Mouse (Mus musculus): ENCODE results near the gene Tmub2.

Tmub2 gene

DNA sequence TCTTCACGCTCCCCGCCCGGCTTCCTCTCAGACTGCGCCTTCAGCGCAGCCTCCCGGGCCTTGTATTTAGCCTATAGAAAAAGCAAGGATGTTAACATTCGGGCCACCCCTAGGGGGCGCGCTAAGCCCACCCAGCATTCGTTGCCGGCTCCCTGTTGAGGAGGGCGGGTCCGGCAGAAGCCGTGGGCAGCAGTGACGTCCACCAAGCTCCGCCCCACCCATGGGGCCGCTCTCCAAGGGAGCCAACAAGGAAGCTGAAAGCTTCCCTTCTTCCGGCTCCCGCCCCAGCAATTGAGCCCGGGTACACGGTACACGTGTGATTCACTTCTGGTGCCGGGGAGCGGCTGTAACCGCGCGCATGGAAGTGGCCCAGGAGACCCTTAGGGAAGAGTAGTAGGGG is 24.2 kb downstream of the Tmub2 start:
- peak; percentile 99 for DNase-seq

DNA sequence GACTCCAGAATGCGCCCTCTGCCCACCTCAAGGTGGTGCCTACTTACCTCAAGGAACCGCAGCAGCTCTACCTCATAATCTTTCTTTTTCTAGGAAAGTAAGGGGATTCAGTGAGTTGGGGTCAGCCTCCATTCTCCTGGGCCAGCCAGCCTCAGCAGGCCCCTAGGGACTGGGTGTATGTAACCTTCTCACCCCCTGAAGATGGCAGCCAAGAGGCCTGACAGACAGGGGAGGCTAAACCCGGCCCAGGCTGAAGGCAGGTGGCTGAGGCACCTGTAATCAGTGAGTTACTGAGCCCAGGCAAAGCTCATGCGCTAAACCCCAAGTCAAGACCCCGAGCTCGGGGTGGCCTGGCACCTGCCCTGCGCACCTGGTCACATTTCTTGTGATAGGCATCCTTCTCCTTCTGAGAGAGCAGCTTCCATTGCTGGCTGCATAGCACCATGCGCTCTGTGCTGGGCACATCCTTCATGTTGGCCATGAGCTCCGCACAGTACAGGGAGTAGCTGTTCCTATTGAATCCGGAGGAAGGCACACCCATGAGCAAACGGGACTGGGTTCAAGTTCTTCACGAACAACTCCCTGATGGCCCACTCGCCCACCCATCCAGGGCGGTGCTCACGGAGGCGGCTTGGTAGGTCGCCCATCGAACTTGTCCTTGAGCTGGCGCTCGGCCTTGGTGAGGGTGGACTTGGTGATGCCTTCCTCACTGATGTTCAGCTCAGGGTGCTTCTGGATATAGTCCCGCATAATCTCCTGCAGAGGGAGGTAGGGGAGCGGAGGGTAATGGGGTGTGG is 25.3 kb downstream of the Tmub2 start:
- DNase-seq = no peak

DNA sequence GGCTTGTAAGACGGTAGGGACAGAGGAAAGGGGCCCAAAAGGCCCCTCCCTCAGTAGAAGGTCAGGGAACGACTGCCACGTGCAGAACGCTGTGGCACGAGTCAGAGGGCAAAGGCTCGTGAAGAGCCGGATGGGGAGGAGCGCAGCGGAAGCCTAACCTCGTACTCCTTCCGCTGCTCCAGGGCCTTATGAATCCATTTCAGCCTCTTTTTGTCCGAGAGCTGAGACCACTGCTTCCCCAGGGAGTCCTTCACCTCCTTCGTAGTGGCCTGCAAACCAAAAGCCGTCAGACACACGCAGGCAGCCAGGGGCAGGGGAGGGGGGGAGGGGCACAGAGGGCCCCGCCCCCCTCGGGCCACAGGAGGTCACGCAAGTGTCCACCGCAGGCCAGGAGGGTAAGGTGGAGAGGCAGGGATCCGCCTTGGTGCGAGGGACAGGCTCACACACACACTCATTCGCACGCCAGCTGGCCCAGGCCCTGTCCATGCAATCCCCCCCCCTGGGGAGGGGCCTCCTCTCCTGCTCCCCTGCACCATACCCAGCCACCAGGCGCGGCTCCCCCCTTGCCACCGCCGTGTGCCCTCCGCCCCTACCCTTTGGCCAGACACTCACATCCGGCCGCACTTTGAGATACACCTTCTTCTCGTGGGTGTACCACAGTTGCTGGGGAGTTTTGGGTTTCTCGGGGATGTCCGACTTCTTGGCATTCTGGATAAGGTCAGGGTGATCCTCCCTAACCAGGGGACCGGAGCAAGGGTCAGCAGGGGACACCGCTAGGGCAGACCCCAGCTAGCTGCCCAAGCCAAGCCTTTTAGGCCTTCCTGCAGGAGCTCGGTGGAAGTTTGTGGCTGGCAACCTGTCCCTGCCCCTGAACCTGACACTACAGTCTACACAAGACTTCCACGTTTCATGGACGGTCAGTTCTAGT is 26.3 kb downstream of the Tmub2 start:
- DNase-seq = no peak

DNA sequence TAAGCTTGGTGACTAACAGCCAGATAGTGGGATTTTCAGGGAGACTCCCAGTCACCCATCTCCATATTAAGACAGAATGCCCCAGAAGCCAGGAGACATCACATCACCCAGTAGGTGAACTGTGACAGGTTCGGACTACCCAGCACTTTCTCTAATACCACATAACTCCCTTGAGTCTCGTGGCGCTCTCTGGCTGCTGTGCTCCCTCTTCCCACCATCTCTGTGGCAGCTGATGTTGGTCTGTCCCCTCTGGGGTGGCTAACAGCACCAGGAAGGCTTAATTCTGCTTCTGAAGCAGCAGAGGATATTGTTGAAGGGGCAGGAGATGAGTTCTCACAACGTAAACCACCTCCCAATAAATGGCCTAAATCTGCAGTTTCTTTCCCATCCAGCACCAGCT is 27.2 kb downstream of the Tmub2 start:
- no peak for DNase-seq

DNA sequence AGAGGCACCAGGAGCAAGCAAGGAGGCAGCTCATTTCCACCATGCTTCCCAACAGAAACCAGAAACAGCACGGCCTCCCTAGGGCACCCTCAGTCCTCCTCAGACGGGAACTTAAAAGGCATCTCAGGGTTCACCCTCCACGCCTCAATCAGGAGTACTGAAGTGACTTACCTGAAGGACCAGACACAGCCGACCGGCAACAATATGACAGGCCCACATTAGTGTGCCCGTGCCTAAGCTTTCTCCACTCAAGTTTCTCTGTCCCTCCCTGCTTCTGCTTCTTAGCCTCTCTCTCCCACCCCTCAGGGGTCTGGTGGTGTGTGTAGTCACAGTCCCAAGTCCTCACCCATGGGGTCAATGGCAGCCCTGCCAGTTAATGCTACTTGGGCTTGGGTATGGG is 27.9 kb downstream of the Tmub2 start:
- DNase-seq = no peak

DNA sequence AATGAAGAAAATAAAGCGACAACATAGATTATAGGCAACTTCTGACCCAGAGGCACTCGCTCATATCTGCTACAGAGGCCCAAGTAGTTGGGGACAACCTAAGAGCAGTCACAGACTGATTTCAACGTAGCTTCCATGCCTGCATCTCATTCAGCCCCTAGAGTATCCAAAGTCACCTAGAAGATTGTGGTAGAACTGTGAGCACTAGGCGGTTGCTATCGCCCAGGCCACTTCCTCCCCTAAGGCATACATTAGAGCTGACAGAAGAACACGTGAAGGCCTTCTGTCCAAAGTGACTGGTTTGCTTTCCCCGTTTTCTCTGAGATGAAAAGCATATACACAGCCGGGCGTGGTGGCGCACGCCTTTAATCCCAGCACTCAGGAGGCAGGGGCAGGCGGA is 29.6 kb downstream of the Tmub2 start:
- no peak for DNase-seq

DNA sequence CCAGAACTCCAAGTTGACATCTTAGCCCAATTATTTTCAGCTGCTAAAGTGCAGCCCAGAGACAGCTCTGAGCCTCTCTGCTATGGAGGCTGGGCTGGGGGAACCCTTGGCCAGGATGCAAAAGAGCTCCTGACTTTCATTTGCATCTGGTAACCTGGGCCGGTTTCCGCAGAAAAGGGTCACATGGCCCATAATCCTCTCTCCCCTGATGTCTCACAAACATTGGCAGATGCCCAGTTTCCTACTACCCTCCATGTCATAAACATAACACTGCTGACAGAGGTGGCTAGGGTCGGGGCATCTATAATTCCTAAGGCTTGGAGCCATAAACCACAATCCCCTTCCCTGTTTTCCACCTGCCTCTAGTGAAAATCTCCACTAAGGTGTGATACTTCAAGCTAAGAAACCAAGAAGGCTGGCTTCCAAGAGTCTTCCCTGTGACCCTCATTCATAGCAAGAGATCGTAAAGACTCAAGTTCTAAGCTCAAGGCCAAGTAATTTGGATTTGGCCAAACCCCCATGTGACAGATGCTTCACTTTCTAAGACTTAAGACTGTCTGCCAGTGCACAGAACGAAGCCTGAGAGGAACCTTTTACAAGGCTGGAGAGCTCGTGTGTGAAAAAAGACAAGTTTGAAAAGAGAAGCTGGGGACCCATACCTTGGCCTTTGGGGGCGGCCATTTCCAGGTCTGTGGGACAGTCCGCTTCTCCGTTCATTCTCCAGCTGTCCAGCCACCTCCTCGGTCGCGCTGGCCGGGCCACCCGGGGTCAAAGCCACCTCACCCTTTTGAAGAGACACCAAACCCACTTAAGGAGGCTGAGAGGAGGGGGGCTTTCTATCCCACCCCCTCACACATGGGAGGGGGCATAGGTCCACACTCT is 31.2 kb downstream of the Tmub2 start:
- no peak for DNase-seq

DNA sequence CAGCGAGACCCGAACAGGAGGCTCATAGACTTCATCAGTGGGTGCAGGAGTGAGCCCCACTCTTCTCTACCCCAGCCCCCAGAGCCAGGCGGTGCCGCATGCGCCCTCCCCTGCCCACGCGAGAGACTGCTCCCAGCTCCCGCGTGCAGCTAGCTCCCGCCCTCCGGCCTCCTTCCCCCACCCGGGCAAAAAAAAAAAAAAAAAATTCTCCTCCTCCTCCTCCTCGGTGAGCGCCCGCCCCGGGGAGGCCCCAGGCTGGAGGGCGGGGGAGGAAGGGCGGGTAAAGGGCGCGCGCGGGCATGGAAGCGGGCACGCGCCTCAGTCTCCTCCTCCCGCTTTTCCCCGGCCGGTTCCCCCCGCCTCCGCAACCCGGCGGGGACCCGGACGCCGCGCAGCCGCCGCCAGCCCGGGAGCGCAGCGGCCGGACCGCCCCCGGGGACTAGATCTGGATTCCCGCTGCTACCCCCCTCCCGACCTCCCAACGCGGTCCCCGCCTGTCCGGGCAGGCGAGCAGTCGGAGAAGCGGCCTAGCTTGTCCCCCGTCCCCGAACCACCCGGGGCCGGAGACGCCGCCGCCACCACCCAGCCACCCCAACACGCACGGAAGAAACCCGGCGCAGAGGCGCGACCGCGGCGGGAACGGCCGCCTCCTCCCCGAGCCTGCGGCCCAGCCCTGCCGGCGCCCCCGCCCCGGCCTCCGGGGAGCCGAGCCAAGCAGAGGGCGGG is 32.0 kb downstream of the Tmub2 start:
- DNase-seq = peak; percentile 93

DNA sequence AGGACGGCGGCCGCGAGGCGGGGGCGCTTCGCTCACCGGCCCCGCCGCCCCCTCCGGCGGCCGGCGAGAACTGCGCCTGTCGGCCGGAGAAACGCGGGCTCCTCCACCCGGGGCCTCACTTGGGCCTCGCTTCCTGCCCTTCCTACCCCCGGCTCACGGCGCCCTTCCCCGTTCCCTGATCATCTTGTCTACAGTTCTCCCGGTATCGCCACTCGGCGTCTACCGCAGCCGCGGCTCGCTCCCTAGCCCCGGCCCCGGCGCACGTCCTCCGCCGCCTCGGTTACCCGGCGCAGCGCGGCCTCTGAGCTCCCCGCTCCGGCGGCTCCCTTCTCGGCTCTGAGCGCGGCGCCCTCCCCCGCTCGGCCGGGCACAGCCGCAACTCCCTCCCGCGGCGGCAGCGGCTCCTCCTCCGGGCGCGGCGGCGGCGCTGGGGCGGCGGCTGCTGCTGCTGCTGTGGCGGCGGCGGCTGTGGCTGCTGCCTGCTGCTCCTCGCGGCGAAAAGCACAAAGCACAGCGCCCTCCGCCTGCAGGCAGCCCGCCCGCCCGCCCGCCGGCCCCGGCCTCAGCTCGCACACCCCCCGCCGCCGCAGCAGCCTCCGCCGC is 32.7 kb downstream of the Tmub2 start:
- DNase-seq = peak; percentile 79

DNA sequence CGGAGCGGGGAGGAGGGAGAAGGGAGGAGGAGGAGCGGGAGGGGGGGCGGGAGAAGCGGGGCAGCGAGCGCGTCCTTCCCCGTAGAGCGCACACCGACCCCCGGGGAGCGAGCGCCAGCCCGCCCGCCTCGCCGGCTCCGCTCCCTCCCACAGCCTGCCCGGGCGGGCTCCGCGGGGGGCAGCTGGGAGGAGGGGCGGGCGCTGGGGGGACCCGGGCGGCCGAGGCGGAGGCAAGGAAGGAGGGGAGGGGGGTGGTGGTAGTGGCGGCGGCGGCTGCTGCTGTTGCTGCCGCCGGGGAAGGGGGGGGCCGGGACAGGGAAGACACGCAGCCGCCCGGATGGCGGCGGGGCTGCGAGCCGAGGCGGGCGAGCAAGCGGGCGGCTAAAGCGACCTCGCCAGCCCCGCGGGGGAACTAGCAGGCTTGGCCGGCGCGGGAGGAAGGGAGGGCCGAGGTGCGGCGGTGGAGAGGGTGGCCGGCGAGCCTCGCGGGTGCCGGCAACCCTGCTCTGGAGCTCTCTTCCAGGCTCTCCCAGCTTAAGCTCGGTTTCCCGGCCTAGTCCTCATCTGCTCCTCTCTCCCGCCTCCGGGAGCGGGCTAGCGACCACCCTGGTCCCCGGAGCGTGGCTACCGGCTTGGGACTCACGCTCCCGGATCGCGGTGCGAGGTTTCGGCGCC is 33.3 kb downstream of the Tmub2 start:
- DNase-seq = peak; percentile 87

DNA sequence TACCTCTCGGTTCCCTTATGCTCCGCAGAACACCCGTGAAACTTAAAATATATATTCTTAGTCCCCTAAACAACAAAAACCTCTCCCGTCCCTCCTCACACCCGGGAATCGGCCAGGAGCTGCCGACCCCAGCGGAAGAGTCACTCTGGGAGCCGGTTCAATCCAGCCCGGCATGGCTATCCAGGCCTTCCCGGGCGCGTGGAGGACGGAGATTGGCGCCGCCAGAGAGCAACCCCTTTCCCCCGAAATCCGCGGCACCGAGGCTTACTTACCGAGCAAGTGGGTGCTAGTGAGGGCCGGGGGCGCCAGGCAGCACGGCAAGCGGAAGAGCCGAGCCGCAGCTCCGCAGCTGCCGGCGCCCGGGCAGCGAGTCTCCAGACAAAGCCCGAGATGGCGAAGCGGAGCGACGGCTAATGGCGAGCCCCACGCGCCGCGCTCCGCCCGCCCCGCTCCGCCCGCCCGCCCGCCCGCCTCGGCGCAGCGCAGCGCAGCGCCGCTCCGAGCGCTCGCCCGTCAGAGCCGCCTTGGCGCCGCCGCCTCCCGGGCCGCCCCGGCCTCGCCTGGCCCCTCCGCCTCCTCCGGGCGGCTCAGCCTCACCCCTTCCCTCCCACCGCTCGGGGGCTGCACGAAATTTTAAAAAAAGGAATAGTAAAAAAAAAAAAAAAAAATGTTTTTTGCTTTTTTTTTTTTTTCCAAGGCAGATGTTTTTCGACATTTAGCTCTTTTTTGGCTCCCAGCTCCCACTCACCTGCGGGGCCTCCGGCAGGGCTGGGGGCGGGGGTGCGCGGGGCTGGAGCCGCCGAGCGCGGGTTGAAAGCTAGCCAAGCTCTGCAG is 34.1 kb downstream of the Tmub2 start:
- peak; percentile 59 for DNase-seq

DNA sequence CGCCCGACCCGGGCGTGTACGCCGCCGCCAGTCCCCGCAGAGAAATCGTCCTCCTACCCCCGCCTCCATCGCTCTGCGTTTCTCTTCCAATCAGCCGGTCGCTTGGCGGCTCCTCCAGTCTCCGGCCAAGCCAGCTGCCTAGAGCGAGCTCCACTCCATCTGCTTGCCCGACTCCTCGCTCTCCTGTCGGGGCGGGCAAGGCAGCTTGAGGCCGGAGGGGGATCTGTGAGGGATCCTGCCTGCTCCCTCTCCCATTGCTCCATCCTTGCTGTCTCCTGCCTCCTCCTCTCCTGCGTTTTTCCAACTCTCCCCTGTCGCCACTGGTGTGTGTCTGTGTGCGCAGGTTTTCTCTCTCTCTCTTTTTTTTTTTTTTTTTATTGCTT is 34.7 kb downstream of the Tmub2 start, which contains the start of gene Ubtf:
Gene Ubtf (minus strand): TSS at position 333 of the 383 bp plus-strand sequence.
- peak; percentile 89 for DNase-seq

DNA sequence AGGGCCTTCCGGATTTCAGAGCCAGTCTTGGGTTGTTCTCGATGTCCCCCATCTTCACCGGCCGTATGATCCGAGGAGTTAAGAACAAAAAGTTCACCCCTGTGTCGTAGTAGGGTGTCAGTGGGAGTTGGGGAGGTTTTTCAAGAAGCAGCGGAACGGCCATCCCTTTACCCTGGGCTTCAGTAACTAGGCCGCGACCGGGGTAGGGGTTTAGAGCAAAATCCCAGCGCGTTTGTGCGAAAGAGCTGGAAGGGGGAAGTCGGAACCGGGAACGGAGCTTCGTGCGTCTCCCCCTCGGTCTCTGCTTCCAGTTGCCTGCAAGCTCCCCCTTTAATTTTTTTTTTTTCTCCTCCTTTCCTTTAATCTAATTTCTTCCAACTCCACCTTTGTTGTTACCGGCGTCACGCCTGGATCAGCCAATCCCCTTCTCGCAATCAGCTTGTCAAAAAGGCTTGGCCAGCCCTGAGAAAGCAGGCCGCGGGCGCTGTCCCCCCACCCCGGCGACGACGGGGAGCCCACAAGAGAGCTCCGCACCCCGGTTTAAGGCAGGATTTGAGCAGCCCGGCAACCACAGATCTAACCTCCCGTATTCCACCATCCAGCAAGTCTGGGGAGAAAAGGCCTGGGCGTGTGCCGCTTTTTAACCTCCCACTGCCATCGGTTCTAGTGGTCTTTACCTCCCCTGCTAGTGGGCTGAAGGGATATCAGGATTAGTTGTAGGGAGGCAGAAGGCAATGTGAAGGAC is 35.4 kb downstream of the Tmub2 start:
- DNase-seq = peak; percentile 88

DNA sequence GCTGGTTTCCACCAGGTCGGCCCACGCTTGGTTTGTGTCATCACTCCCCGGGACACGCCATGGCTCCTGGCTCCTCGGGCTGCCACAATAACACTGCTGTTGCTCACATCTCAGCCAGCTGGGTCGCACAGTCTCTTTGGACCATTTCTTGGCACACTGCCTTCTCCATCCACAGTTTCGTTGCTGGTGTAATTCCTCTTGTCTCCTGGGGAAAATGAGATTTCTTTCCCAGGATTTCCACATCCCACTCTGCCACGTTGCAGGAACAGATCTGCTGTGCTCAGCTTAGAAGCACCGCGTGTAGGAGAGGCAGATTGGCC is 35.9 kb downstream of the Tmub2 start:
- DNase-seq = peak; percentile 92

DNA sequence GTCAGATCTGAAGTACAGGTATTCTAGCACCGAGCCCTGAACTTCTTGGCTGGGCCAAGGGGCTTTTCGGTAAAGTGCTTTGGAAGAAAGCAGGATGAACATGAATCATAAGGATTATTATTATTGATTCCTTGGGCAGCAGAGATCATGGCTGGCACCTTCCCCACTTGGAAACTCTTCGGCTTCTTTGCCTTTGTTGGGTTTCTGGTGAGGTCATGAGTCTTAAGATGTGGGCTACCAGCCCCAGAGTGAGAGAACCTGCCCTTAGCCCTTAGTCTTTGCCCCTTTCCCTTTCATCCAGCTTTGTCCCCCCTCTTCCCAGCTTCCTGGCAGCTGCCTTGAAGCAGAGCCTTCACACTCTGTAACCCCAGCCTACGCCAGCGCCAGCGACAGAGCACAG is 37.2 kb downstream of the Tmub2 start:
- DNase-seq = no peak

DNA sequence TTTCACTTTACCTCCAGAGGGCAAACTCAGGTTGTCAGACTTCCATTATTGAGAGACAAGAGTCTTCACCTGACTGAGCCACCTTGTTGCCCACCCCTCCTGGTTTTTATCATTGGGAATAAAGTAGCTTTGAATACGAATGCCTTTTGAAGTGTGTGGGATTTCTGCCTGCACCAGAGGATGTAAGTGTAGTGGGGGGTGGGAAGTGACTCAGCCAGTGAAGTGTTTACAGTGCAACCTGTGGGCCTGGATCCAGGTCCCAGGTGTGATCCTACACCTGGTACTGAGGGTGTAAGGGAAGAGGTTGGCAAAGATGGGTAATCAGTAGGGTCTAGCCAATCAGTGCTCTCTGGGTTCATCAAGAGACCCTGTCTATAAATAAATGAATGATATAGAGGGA is 38.8 kb downstream of the Tmub2 start:
- DNase-seq = no peak

DNA sequence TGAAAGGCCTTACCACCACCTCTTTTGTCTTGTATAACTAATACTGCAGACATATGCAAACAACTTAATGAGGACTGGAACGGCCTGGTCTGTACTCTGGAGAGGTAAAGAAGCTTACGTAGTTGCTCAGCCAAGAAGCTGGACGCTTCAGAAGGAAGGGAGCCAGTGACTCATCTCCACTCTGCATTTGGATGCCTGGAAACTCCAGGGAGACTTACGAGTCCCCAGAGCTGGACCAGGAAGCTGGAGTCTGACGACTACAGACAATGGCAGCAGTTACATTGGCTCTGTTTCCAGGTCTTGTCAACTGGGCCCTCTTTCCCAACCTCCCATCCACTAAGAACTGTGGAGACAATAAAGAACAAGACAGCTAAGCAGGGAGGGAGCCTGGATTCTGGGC is 42.5 kb downstream of the Tmub2 start:
- no peak for DNase-seq

DNA sequence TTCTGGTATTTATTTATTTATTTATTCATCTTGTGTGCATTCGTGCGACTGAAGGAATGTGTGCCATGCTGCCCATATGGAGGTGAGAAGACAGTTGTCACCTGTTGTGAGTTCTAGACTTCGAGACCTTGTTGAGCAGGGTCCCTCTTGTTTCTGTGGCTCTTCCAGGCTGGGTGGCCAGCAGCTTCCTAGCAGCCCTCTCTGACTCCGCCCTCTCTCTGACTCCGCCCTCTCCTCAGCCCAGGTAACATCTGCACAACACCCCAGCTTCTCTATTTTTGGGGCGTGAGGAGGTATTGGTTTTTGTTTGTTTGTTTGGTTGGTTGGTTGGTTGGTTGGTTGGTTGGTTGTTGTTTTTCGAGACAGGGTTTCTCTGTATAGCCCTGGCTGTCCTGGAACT is 43.1 kb downstream of the Tmub2 start:
- no peak for DNase-seq

DNA sequence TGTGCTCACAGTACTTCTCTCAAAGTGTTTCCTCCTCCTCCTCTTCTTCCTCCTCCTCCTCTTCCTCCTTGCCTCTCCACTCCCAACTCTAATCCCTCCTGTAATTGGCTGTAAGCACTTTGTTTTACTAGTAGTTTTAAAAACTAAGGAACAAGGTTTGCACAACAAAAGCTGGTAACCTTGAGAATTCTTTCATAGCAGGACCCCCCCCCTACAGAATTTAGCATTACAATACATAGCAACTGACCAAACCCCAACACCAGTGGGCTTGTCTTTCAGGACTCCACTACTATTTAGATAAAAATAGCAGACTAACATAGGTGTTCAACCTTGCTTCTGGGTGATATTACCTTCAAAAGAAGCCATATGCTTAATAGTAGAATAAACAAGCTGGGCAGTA is 44.8 kb downstream of the Tmub2 start:
- no peak for DNase-seq

DNA sequence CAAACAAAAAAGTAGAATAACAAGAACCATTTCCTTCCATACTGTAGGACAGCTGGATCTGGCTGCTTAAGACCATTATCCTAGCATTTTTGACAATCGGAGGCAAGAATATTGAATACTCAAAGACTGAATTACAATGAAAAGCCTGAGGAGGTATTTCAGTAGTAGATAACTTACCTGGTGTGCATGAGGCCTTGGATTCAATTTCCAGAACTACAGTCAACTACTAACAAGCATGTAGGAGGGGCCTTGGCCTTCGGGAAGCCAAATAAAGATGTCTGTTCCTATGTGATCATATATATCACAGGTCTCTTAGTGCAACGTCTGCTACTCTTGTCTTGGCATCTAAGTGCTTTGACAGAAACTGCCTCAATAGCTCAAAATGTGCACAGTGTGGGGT is 45.3 kb downstream of the Tmub2 start:
- no peak for DNase-seq
